Mouse (Mus musculus) G1E (cell line): ENCODE results near the gene Baz2b. TPM values are rescaled to one million over a fixed set of nuclear protein-coding genes. Genes with fewer than 3 reads are reported as not detected.

Experiments
- ATAC-seq: 2 replicates; pipeline ENCODE4 v1.8.0; 2016; ENCODE audit warnings: mild to moderate bottlenecking; ENCODE audit not compliant: insufficient number of reproducible peaks, poor library complexity, low FRiP score, severe bottlenecking; ENCODE audit errors: extremely low read depth
- DNase-seq: peaks from one replicate; pipeline ENCODE4 v3.0.0; 2012; ENCODE audit warnings: low spot score
- H3K27me3 ChIP-seq: 2 replicates; pipeline ENCODE4 v1.6.1; 2012; ENCODE audit warnings: mild to moderate bottlenecking, low read length, inconsistent platforms; ENCODE audit not compliant: insufficient read depth
- H3K36me3 ChIP-seq: replicated peaks from 2 replicates; pipeline ENCODE3; 2012; ENCODE audit warnings: mild to moderate bottlenecking, inconsistent platforms
- H3K4me1 ChIP-seq: 2 replicates; pipeline ENCODE4 v1.6.1; 2012; ENCODE audit warnings: low read depth, low read length, inconsistent platforms, mixed read lengths; ENCODE audit not compliant: insufficient read depth
- H3K4me3 ChIP-seq: 2 replicates; pipeline ENCODE4 v1.5.1; 2012; ENCODE audit warnings: low read depth, mild to moderate bottlenecking, inconsistent platforms, low read length, moderate library complexity, mixed read lengths
- H3K9me3 ChIP-seq: replicated peaks from 2 replicates; pipeline ENCODE4 v1.6.1; 2012; ENCODE audit warnings: inconsistent platforms
- CTCF ChIP-seq: IDR thresholded peaks from 2 replicates; pipeline ENCODE4 v1.5.1; 2012; ENCODE audit warnings: low read depth, low read length, inconsistent platforms, mixed read lengths
- GATA1 ChIP-seq: IDR thresholded peaks from 2 replicates; pipeline ENCODE4 v1.6.1; 2012; ENCODE audit warnings: borderline replicate concordance, low read length, inconsistent platforms, mixed read lengths
- GATA2 ChIP-seq: IDR thresholded peaks from 2 replicates; pipeline ENCODE4 v1.6.1; 2012; ENCODE audit warnings: low read depth, low read length, inconsistent platforms, borderline replicate concordance
- POLR2AphosphoS5 ChIP-seq: IDR thresholded peaks from 2 replicates; pipeline ENCODE4 v1.6.1; 2012; ENCODE audit warnings: low read depth, low read length, inconsistent platforms; ENCODE audit not compliant: insufficient replicate concordance
- TAL1 ChIP-seq: conservative IDR thresholded peaks from 2 replicates; pipeline ENCODE4 v1.6.1; 2012; ENCODE audit warnings: low read depth, low read length, inconsistent platforms, mixed read lengths
- polyA plus RNA-seq: library from polyadenylated mRNA; stranded (reverse); fragments of >175 nt; gene quantifications from 2 replicates; pipeline ENCODE4 v1.2.3, GENCODE M21; 2012
- total RNA-seq, 2 experiments: library from RNA; stranded (forward) in 1 of 2; stranded (reverse) in 1 of 2; fragments of 200-1000 nt in 1 of 2; fragments of >200 nt in 1 of 2; fragmentation: Nextera tagmentation in 1 of 2; gene quantifications; 2 replicates each; pipeline ENCODE4 v1.2.3; 2014 to 2017

Baz2b gene
- total and polyA plus RNA-seq, 3 experiments, result 13.2 to 104 (median 66.5) TPM

GRCm38 (mm10) chr2:60177490-60177889, 32.1 kb downstream of the Baz2b start:
- H3K36me3 ChIP-seq, result no peaks in the 10 kb centered on the region
- no peaks in the 10 kb centered on the region for H3K9me3 ChIP-seq
- H3K4me1 ChIP-seq, result peaks cover 18% of the 10 kb centered on the region
- no peak for TF ChIP-seq GATA2
- no peak for TF ChIP-seq TAL1
- TF ChIP-seq GATA1, result no peak
- H3K4me3 ChIP-seq, result no peak overlapping the region
- no peak for ATAC-seq
- DNase-seq, result no peak
- no peaks in the 10 kb centered on the region for H3K27me3 ChIP-seq

GRCm38 (mm10) chr2:60176087-60176486, 33.6 kb downstream of the Baz2b start:
- DNase-seq (no peak), ATAC-seq (no peak; the same call in 1 of the 2 replicates)
- Histone ChIP-seq H3K9me3 (no peaks in the 10 kb centered on the region), H3K4me3 (no peak overlapping the region), H3K27me3 (no peaks in the 10 kb centered on the region), H3K36me3 (no peaks in the 10 kb centered on the region), H3K4me1 (peaks cover 25% of the 10 kb centered on the region)
- TF ChIP-seq POLR2AphosphoS5 (no peak), CTCF (no peak), TAL1 (no peak), GATA1 (no peak), GATA2 (no peak)

GRCm38 (mm10) chr2:60175078-60175477, 34.6 kb downstream of the Baz2b start:
- ATAC-seq, result no peak
- no peaks in the 10 kb centered on the region for H3K27me3 ChIP-seq
- no peak for DNase-seq
- H3K4me3 ChIP-seq, result no peak overlapping the region
- H3K4me1 ChIP-seq, result peaks cover 25% of the 10 kb centered on the region
- TF ChIP-seq POLR2AphosphoS5, result no peak
- TF ChIP-seq GATA1, result no peak
- H3K36me3 ChIP-seq, result no peaks in the 10 kb centered on the region
- H3K9me3 ChIP-seq, result no peaks in the 10 kb centered on the region

- Histone ChIP-seq H3K27me3 (no peaks in the 10 kb centered on the region), H3K4me1 (peaks cover 25% of the 10 kb centered on the region), H3K4me3 (no peak overlapping the region), H3K9me3 (peaks cover 3% of the 10 kb centered on the region; the same call in 1 of the 2 replicates), H3K36me3 (no peaks in the 10 kb centered on the region)
- TF ChIP-seq CTCF (no peak), GATA1 (no peak), POLR2AphosphoS5 (no peak), GATA2 (no peak), TAL1 (no peak)
- ATAC-seq, result no peak
- no peak for DNase-seq
Observed at GRCm38 (mm10) chr2:60173595-60173994, 36.0 kb downstream of the Baz2b start.

GRCm38 (mm10) chr2:60173190-60173589, 36.4 kb downstream of the Baz2b start:
- peaks cover 3% of the 10 kb centered on the region; the same call in 1 of the 2 replicates for H3K9me3 ChIP-seq
- no peak for ATAC-seq
- no peak for DNase-seq
- H3K4me3 ChIP-seq, result no peak overlapping the region
- TF ChIP-seq CTCF (0 out of 2 replicates have a peak, but pooled peaks have one; percentile 14), POLR2AphosphoS5 (no peak)
- no peaks in the 10 kb centered on the region for H3K27me3 ChIP-seq
- H3K36me3 ChIP-seq, result no peaks in the 10 kb centered on the region
- peaks cover 23% of the 10 kb centered on the region for H3K4me1 ChIP-seq

- H3K27me3 ChIP-seq, result no peaks in the 10 kb centered on the region
- no peak for DNase-seq
- H3K9me3 ChIP-seq, result peaks cover 3% of the 10 kb centered on the region; the same call in 1 of the 2 replicates
- ATAC-seq, result 0 out of 2 replicates have a peak, but pooled peaks have one; percentile 28
- no peaks in the 10 kb centered on the region for H3K36me3 ChIP-seq
- H3K4me1 ChIP-seq, result peaks cover 20% of the 10 kb centered on the region
- TF ChIP-seq POLR2AphosphoS5 (no peak), GATA2 (no peak), TAL1 (no peak), GATA1 (no peak), CTCF (no peak)
- H3K4me3 ChIP-seq, result no peak overlapping the region
Observed at GRCm38 (mm10) chr2:60172531-60172914, 37.1 kb downstream of the Baz2b start.

- peaks cover 3% of the 10 kb centered on the region; the same call in 1 of the 2 replicates for H3K9me3 ChIP-seq
- no peak for ATAC-seq
- no peaks in the 10 kb centered on the region for H3K27me3 ChIP-seq
Observed at GRCm38 (mm10) chr2:60171786-60172530, 37.7 kb downstream of the Baz2b start.

More at GRCm38 (mm10) chr2:60171786-60172530, 37.7 kb downstream of the Baz2b start:
- Histone ChIP-seq H3K4me3 (no peak overlapping the region), H3K36me3 (no peaks in the 10 kb centered on the region), H3K4me1 (peaks cover 20% of the 10 kb centered on the region)
- TF ChIP-seq GATA2 (no peak), CTCF (no peak), GATA1 (no peak), POLR2AphosphoS5 (no peak), TAL1 (no peak)
- DNase-seq, result no peak
